Mouse (Mus musculus): ENCODE results near the gene Ifnar2.
"Not testable (repeated sequence)": the region's sequence is repeated elsewhere in the genome, so short reads cannot be mapped to it uniquely, and the experiment has no call there.

Ifnar2 gene

GRCm38 (mm10) chr16:91428259-91428865, 55.8 kb downstream of the Ifnar2 start:
- no peak for DNase-seq (ENCODE audit: low spot score)

- DNase-seq (ENCODE audit: low spot score) = no peak
Measured at GRCm38 (mm10) chr16:91432720-91433328, 60.2 kb downstream of the Ifnar2 start.

GRCm38 (mm10) chr16:91433329-91433933, 60.8 kb downstream of the Ifnar2 start:
- no peak for DNase-seq (ENCODE audit: low spot score)

- DNase-seq (ENCODE audit: low spot score) = no peak
Measured at GRCm38 (mm10) chr16:91434119-91434518, 61.5 kb downstream of the Ifnar2 start.

GRCm38 (mm10) chr16:91438081-91438480, 65.5 kb downstream of the Ifnar2 start:
- no peak for DNase-seq (ENCODE audit: low spot score)

- not testable (repeated sequence) for DNase-seq (ENCODE audit: low spot score)
Measured at GRCm38 (mm10) chr16:91438599-91438998, 66.0 kb downstream of the Ifnar2 start.

GRCm38 (mm10) chr16:91441366-91441765, 68.8 kb downstream of the Ifnar2 start:
- DNase-seq (ENCODE audit: low spot score) = peak; percentile 88

- DNase-seq (ENCODE audit: low spot score) = no peak
Measured at GRCm38 (mm10) chr16:91441811-91442240, 69.2 kb downstream of the Ifnar2 start.

- DNase-seq (ENCODE audit: low spot score) = no peak
Measured at GRCm38 (mm10) chr16:91442446-91442845, 69.9 kb downstream of the Ifnar2 start.

GRCm38 (mm10) chr16:91443211-91443611, 70.6 kb downstream of the Ifnar2 start:
- no peak for DNase-seq (ENCODE audit: low spot score)

GRCm38 (mm10) chr16:91444847-91445246, 72.3 kb downstream of the Ifnar2 start:
- no peak for DNase-seq (ENCODE audit: low spot score)

- no peak for DNase-seq (ENCODE audit: low spot score)
Measured at GRCm38 (mm10) chr16:91445566-91445965, 73.0 kb downstream of the Ifnar2 start.

- DNase-seq (ENCODE audit: low spot score) = no peak
Measured at GRCm38 (mm10) chr16:91446778-91447511, 74.4 kb downstream of the Ifnar2 start.

- no peak for DNase-seq (ENCODE audit: low spot score)
Measured at GRCm38 (mm10) chr16:91447512-91447900, 74.9 kb downstream of the Ifnar2 start.

- no peak for DNase-seq (ENCODE audit: low spot score)
Measured at GRCm38 (mm10) chr16:91448088-91448487, 75.5 kb downstream of the Ifnar2 start.

- DNase-seq (ENCODE audit: low spot score) = no peak
Measured at GRCm38 (mm10) chr16:91448895-91449294, 76.3 kb downstream of the Ifnar2 start.

GRCm38 (mm10) chr16:91450137-91451064, 77.8 kb downstream of the Ifnar2 start:
- DNase-seq (ENCODE audit: low spot score) = no peak

GRCm38 (mm10) chr16:91451949-91452348, 79.4 kb downstream of the Ifnar2 start:
- no peak for DNase-seq (ENCODE audit: low spot score)

GRCm38 (mm10) chr16:91452363-91452896, 79.8 kb downstream of the Ifnar2 start:
- peak; percentile 78 for DNase-seq (ENCODE audit: low spot score)
